Mouse (Mus musculus) stomach, postnatal 0 days (tissue): ENCODE results near the gene Mllt3. TPM values are rescaled to one million over a fixed set of nuclear protein-coding genes. Genes with fewer than 3 reads are reported as not detected.
A peak's percentile ranks its signal among the peaks of the same experiment; 100 is the strongest.

Source experiments
- ATAC-seq: fragments of 200-750 bp; cut with Nextera tagmentation; 2 replicates; pipeline ENCODE4 v1.8.0; 2017; ENCODE audit not compliant: low FRiP score, low TSS enrichment
- DNase-seq: peaks from one replicate; pipeline ENCODE4 v3.0.0-alpha.2; 2016; ENCODE audit warnings: low spot score
- H3K27ac ChIP-seq: fragments of 300-500 bp; sonication (generic); replicated peaks from 2 replicates; pipeline ENCODE4 v1.5.1; 2014; ENCODE audit warnings: mild to moderate bottlenecking, control low read depth
- H3K27me3 ChIP-seq: fragments of 300-500 bp; sonication (generic); 2 replicates; pipeline ENCODE4 v1.6.1; 2014; ENCODE audit warnings: low read length; ENCODE audit not compliant: control insufficient read depth, insufficient read depth
- H3K36me3 ChIP-seq: fragments of 300-500 bp; sonication (generic); 2 replicates; pipeline ENCODE4 v1.6.1; 2014; ENCODE audit warnings: low read length, mixed read lengths; ENCODE audit not compliant: control insufficient read depth, insufficient read depth
- H3K4me1 ChIP-seq: fragments of 300-500 bp; sonication (generic); replicated peaks from 2 replicates; pipeline ENCODE4 v1.6.1; 2014; ENCODE audit warnings: antibody characterized with exemption; ENCODE audit not compliant: control insufficient read depth, insufficient read depth
- H3K4me2 ChIP-seq: fragments of 300-500 bp; sonication (generic); replicated peaks from 2 replicates; pipeline ENCODE4 v1.6.1; 2014; ENCODE audit warnings: low read depth, mild to moderate bottlenecking, control low read depth, moderate library complexity
- H3K4me3 ChIP-seq: fragments of 300-500 bp; sonication (generic); 2 replicates; pipeline ENCODE4 v1.5.1; 2014; ENCODE audit warnings: low read depth, low read length, control low read depth
- H3K9ac ChIP-seq: fragments of 300-500 bp; sonication (generic); 2 replicates; pipeline ENCODE4 v1.6.1; 2014; ENCODE audit warnings: mild to moderate bottlenecking, low read length, control low read depth, mixed read lengths
- H3K9me3 ChIP-seq: fragments of 300-500 bp; sonication (generic); 2 replicates; pipeline ENCODE4 v1.6.1; 2016; ENCODE audit warnings: low read length; ENCODE audit not compliant: control insufficient read depth
- CTCF ChIP-seq: IDR thresholded peaks from 2 replicates; pipeline ENCODE4 v1.5.1; 2016; ENCODE audit warnings: antibody characterized with exemption, low read depth, mild to moderate bottlenecking, moderate library complexity
- EP300 ChIP-seq: optimal IDR thresholded peaks from 2 replicates; pipeline ENCODE3; 2016; ENCODE audit warnings: antibody characterized with exemption
- WGBS: fragments of 180-500 bp; shearing (Covaris S2); extraction: QIAGEN DNeasy Blood & Tissue Kit; methylation state at CpG from one replicate; pipeline ENCODE4 v1.1.7; 2014; 5-methylcytosine and 5-hydroxymethylcytosine counted together
- polyA plus RNA-seq: library from polyadenylated mRNA; unstranded; fragments of >200 nt; fragmentation: Nextera tagmentation; extraction: Ambion mirVana; gene quantifications from 2 replicates; pipeline ENCODE4 v1.2.1, GENCODE M21; 2015

The Mllt3 gene
- polyA plus RNA-seq, 1 experiment from 2014 or later, result 82.9 TPM

- Histone ChIP-seq H3K4me1 (no peaks in the 10 kb centered on the region), H3K9ac (no peak overlapping the region), H3K27me3 (no peaks in the 10 kb centered on the region), H3K4me3 (no peak overlapping the region), H3K9me3 (no peaks in the 10 kb centered on the region), H3K27ac (no peak overlapping the region), H3K4me2 (no peak overlapping the region), H3K36me3 (no peaks in the 10 kb centered on the region)
- WGBS, result 78% methylated on average over 3 of the region's 3 CpGs
- ATAC-seq (peak; percentile 35), DNase-seq (no peak)
- no peak for TF ChIP-seq CTCF
- no peak for TF ChIP-seq EP300
Observed at GRCm38 (mm10) chr4:87963773-87964076, 69.4 kb downstream of the Mllt3 start.

GRCm38 (mm10) chr4:87963055-87963772 lies 70.0 kb downstream of the Mllt3 start:
- Histone ChIP-seq H3K4me2 (no peak overlapping the region), H3K4me3 (no peak overlapping the region), H3K4me1 (no peaks in the 10 kb centered on the region), H3K27ac (no peak overlapping the region), H3K27me3 (no peaks in the 10 kb centered on the region), H3K36me3 (no peaks in the 10 kb centered on the region), H3K9ac (no peak overlapping the region), H3K9me3 (no peaks in the 10 kb centered on the region)
- ATAC-seq, result peak; percentile 71
- WGBS, result 56% methylated on average over 13 of the region's 13 CpGs
- DNase-seq, result peak; percentile 72
- no peak for TF ChIP-seq CTCF
- TF ChIP-seq EP300, result no peak

GRCm38 (mm10) chr4:87961872-87962271 lies 71.3 kb downstream of the Mllt3 start:
- DNase-seq, result no peak
- H3K9ac ChIP-seq, result no peak overlapping the region
- no peak overlapping the region for H3K4me2 ChIP-seq
- no peak for ATAC-seq
- no peaks in the 10 kb centered on the region for H3K4me1 ChIP-seq
- 76% methylated on average over 6 of the region's 6 CpGs for WGBS
- TF ChIP-seq CTCF, result no peak
- no peak for TF ChIP-seq EP300
- H3K4me3 ChIP-seq, result no peak overlapping the region
- H3K9me3 ChIP-seq, result no peaks in the 10 kb centered on the region
- no peak overlapping the region for H3K27ac ChIP-seq
- no peaks in the 10 kb centered on the region for H3K27me3 ChIP-seq
- H3K36me3 ChIP-seq, result no peaks in the 10 kb centered on the region

GRCm38 (mm10) chr4:87957852-87958251 lies 75.3 kb downstream of the Mllt3 start:
- no peak overlapping the region for H3K27ac ChIP-seq
- no peaks in the 10 kb centered on the region for H3K27me3 ChIP-seq
- 0 out of 2 replicates have a peak, but pooled peaks cover 2% of the 10 kb centered on the region for H3K4me1 ChIP-seq
- no peak overlapping the region for H3K4me2 ChIP-seq
- TF ChIP-seq CTCF, result no peak
- no peak for TF ChIP-seq EP300
- no peak for ATAC-seq
- no peaks in the 10 kb centered on the region for H3K36me3 ChIP-seq
- no peak overlapping the region for H3K4me3 ChIP-seq
- H3K9me3 ChIP-seq, result no peaks in the 10 kb centered on the region
- no peak for DNase-seq
- H3K9ac ChIP-seq, result no peak overlapping the region
- WGBS, result 65% methylated on average over 3 of the region's 3 CpGs

- peak; percentile 38; the same call in 1 of the 2 replicates for ATAC-seq
- TF ChIP-seq CTCF (no peak), EP300 (no peak)
- no peak overlapping the region for H3K4me3 ChIP-seq
- H3K9me3 ChIP-seq, result no peaks in the 10 kb centered on the region
- no peaks in the 10 kb centered on the region for H3K36me3 ChIP-seq
- whole genome bisulfite sequencing, result 77% methylated on average over 3 of the region's 3 CpGs
- no peak overlapping the region for H3K27ac ChIP-seq
- H3K4me1 ChIP-seq, result 0 out of 2 replicates have a peak, but pooled peaks cover 2% of the 10 kb centered on the region
- DNase-seq, result no peak
- H3K9ac ChIP-seq, result no peak overlapping the region
- no peaks in the 10 kb centered on the region for H3K27me3 ChIP-seq
- H3K4me2 ChIP-seq, result no peak overlapping the region
Observed at GRCm38 (mm10) chr4:87957198-87957597, 76.0 kb downstream of the Mllt3 start.

GRCm38 (mm10) chr4:87955132-87955531 lies 78.0 kb downstream of the Mllt3 start:
- no peaks in the 10 kb centered on the region for H3K9me3 ChIP-seq
- DNase-seq (peak; percentile 18), ATAC-seq (peak; percentile 47; the same call in 1 of the 2 replicates)
- H3K9ac ChIP-seq, result no peak overlapping the region
- WGBS, result 69% methylated on average over 2 of the region's 2 CpGs
- no peak overlapping the region for H3K4me2 ChIP-seq
- no peaks in the 10 kb centered on the region for H3K36me3 ChIP-seq
- H3K27ac ChIP-seq, result no peak overlapping the region
- no peak overlapping the region for H3K4me3 ChIP-seq
- H3K4me1 ChIP-seq, result 0 out of 2 replicates have a peak, but pooled peaks cover 2% of the 10 kb centered on the region
- TF ChIP-seq CTCF, result no peak
- no peak for TF ChIP-seq EP300
- no peaks in the 10 kb centered on the region for H3K27me3 ChIP-seq
